Mouse (Mus musculus): ENCODE data around the gene Kncn.

- TF ChIP-seq GATA1 (IDR thresholded peaks at IDR 0.05; ENCODE audit: borderline replicate concordance, low read length) (no peak), FLI1 (IDR thresholded peaks at IDR 0.05; ENCODE audit: low read length) (no peak)
Observed at GRCm38 (mm10) chr4:115850111-115850510, 34.1 kb upstream of the Kncn start.
